Mouse (Mus musculus): ENCODE results near the gene Actl7a. TPM values are rescaled to one million over a fixed set of nuclear protein-coding genes. Genes with fewer than 3 reads are reported as not detected.

Gene Actl7a
- total RNA-seq (2022), result not detected

GRCm38 (mm10) chr4:56743363-56744195 lies at the start of gene Actl7a:
Gene Actl7a, plus strand, starts transcription at chr4:56743413.
- DNase-seq (ENCODE audit: low spot score in 2 of 2), result no peak

GRCm38 (mm10) chr4:56696401-56696800 lies 46.8 kb upstream of the Actl7a start:
- DNase-seq (ENCODE audit: low spot score in 2 of 2), result no peak

DNA sequence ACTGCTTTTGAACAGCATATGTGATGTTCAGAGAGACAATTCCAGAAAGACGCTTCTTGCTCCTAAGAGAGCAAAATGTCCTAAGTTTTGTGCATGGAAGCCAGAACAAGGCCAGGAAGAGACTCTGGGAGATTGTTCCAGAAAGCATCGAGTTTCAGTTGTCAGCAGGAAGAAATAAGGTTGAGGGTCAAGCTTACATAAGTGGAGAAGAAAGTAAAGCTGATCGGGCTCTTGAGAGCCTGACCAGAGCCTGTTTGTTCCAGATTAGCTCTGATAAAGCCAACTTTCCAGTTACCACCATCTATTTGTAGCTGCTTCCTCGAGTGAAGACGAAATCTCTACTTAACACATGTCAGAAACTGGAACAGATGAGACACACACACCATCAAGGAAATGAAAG lies 44.5 kb upstream of the Actl7a start:
- DNase-seq (ENCODE audit: low spot score in 2 of 2), result no peak

DNA sequence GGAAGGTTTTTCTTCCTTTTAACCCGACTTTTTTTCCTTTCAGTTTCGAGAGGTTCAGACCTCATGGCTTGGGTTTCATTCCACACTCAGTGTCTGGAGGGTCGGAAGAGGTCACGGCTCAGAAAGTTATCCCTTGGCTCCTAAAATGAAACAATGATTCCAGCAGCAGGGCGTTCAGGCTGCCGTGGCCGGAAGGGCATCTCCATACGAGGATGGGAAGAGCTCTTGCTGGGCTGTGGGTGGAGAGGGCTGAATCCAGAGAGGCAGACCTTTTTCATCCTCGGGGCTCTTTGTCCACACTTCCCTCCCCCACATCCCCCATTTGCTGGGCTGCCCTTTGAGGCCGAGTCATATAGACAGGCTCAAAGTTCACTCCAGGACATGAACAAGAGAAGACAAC lies 41.0 kb upstream of the Actl7a start:
- DNase-seq (ENCODE audit: low spot score in 2 of 2), result no peak

- no peak for DNase-seq (ENCODE audit: low spot score in 2 of 2)
These were observed 30.1 kb upstream of the Actl7a start for GRCm38 (mm10) chr4:56713155-56713554.

- no peak for DNase-seq (ENCODE audit: low spot score in 2 of 2)
These were observed 26.4 kb upstream of the Actl7a start for GRCm38 (mm10) chr4:56716801-56717200.

- DNase-seq (ENCODE audit: low spot score in 2 of 2), result no peak
These were observed 25.3 kb upstream of the Actl7a start for GRCm38 (mm10) chr4:56717932-56718331.

- no peak for DNase-seq (ENCODE audit: low spot score in 2 of 2)
These were observed 24.4 kb upstream of the Actl7a start for GRCm38 (mm10) chr4:56718573-56719442.

GRCm38 (mm10) chr4:56719456-56719855 lies 23.8 kb upstream of the Actl7a start:
- no peak for DNase-seq (ENCODE audit: low spot score in 2 of 2)

GRCm38 (mm10) chr4:56720403-56720802 lies 22.8 kb upstream of the Actl7a start:
- DNase-seq (ENCODE audit: low spot score in 2 of 2), result no peak

DNA sequence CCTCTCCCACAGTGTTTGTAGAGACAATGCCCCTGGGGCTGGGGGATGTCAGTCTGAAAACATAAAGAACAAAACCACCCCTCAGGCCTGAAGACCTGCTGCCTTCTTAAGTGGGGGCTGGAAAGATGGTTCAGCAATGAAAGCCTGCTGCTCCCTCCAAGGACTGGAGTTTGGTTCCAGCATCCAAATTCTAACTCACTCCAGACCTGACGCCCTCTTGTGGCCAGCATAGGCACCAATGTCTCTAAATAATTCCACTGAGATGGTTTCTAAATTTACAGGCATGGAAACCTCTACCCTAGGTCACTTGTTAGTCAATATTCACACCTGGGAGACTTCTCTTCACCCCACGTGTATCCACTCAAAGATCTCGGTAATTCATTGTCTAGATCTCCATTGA lies 21.7 kb upstream of the Actl7a start:
- no peak for DNase-seq (ENCODE audit: low spot score in 2 of 2)

- DNase-seq (ENCODE audit: low spot score in 2 of 2), result no peak
These were observed 20.9 kb upstream of the Actl7a start for GRCm38 (mm10) chr4:56722346-56722745.

DNA sequence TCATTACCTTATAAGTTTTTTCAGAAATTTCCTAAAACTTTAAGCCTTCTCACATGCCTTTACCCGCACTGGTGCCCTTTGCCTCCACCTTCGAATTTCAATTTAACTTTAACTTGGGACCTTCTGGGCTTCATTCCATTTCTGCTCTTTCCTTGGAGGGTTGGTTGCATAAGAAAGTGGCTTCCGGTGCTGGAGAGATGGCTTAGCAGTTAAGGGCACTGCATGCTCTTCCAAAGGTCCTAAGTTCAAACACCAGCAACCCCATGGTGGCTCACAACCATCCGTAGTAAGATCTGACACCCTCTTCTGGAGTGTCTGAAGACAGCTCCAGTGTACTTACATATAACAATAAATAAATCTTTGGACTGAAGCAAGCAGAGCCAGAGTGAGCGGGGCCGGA lies 20.0 kb upstream of the Actl7a start:
- no peak for DNase-seq (ENCODE audit: low spot score in 2 of 2)

GRCm38 (mm10) chr4:56725839-56726238 lies 17.4 kb upstream of the Actl7a start:
- no peak for DNase-seq (ENCODE audit: low spot score in 2 of 2)

GRCm38 (mm10) chr4:56740020-56740485 lies 3.2 kb upstream of the Actl7a start, which contains the start of gene Gm26657:
Gene Gm26657, plus strand, starts transcription at chr4:56740070.
- no peak for DNase-seq (ENCODE audit: low spot score in 2 of 2)

- no peak for DNase-seq (ENCODE audit: low spot score in 2 of 2)
These were observed 2.6 kb upstream of the Actl7a start for GRCm38 (mm10) chr4:56740611-56741010.

GRCm38 (mm10) chr4:56741041-56741493 lies 2.1 kb upstream of the Actl7a start, which contains the start of gene Actl7b:
Gene Actl7b, minus strand, starts transcription at chr4:56741443.
- no peak for DNase-seq (ENCODE audit: low spot score in 2 of 2)

GRCm38 (mm10) chr4:56742698-56743097 lies 515 bp upstream of the Actl7a start:
- no peak for DNase-seq (ENCODE audit: low spot score in 2 of 2)

DNA sequence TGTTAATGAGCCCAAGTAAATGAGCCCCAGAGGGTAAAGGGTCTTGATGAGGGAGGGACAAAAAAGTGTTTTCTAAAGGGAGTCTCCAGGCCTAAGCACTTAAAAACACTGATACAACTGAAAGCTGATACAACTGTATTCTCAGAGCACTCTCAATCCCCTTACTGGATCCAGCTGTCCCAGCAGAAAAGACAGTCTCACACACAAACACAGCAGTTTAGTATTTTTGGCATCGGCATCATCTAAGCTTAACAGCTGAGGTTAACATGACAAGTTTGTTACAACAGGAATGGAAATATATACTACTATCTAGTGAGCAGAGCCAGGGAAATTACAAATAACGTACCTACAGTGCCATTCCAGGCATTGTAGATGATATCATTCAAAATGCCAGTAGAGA lies 3.1 kb downstream of the Actl7a start:
- DNase-seq (ENCODE audit: low spot score in 2 of 2), result no peak

GRCm38 (mm10) chr4:56747456-56747855 lies 4.2 kb downstream of the Actl7a start:
- DNase-seq (ENCODE audit: low spot score in 2 of 2), result no peak

DNA sequence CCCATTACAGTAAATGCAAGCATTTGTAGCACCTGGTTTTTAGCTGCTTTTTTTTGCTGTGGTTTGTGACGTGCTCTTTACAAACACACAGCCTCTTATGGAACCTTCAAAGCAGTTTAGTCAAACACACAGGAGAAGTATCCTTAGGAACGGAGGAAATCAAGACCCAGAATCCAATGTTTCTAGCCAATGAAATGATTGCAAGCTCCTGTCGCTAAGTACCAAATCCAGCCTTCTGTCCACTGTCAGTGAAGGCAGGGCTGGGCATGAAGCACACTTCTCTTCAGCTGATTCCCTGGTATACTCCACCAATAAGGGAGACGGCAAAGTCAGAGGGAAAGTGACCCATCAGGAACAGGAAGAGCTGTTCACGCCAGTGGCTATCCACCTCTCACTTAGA lies 12.8 kb downstream of the Actl7a start:
- DNase-seq (ENCODE audit: low spot score in 2 of 2), result no peak

- no peak for DNase-seq (ENCODE audit: low spot score in 2 of 2)
These were observed 13.9 kb downstream of the Actl7a start for GRCm38 (mm10) chr4:56756966-56757600.
